Mouse (Mus musculus): ENCODE data around the gene Grb2. TPM values are rescaled to one million over a fixed set of nuclear protein-coding genes. Genes with fewer than 3 reads are reported as not detected.

Gene Grb2
- polyA plus RNA-seq, 1 experiment from 2014 or later: 108 TPM

- WGBS: 90% methylated on average over 5 of the region's 5 CpGs
- Histone ChIP-seq H3K27me3 (no peaks in the 10 kb centered on the region), H3K27ac (no peak overlapping the region), H3K4me2 (no peak overlapping the region), H3K36me3 (peaks cover 49% of the 10 kb centered on the region), H3K9me3 (no peaks in the 10 kb centered on the region), H3K9ac (no peak overlapping the region), H3K4me1 (peaks cover 13% of the 10 kb centered on the region), H3K4me3 (no peak overlapping the region)
- ATAC-seq (ENCODE audit: insufficient number of reproducible peaks, insufficient read depth, low FRiP score, low TSS enrichment, low read depth): no peak
Measured at GRCm38 (mm10) chr11:115683326-115683725, 25.1 kb downstream of the Grb2 start.

GRCm38 (mm10) chr11:115682411-115682810 is 26.0 kb downstream of the Grb2 start:
- Histone ChIP-seq H3K4me3 (no peak overlapping the region), H3K9me3 (no peaks in the 10 kb centered on the region), H3K9ac (no peak overlapping the region), H3K4me2 (no peak overlapping the region), H3K27me3 (no peaks in the 10 kb centered on the region), H3K4me1 (peaks cover 13% of the 10 kb centered on the region), H3K36me3 (peaks cover 42% of the 10 kb centered on the region), H3K27ac (no peak overlapping the region)
- 92% methylated on average over 3 of the region's 3 CpGs for WGBS
- no peak for ATAC-seq (ENCODE audit: insufficient number of reproducible peaks, insufficient read depth, low FRiP score, low TSS enrichment, low read depth)

GRCm38 (mm10) chr11:115679554-115680238 is 28.7 kb downstream of the Grb2 start:
- Histone ChIP-seq H3K27ac (no peak overlapping the region), H3K4me2 (no peak overlapping the region), H3K9me3 (no peaks in the 10 kb centered on the region), H3K4me1 (peaks cover 1% of the 10 kb centered on the region), H3K9ac (no peak overlapping the region), H3K27me3 (no peaks in the 10 kb centered on the region), H3K36me3 (peaks cover 37% of the 10 kb centered on the region), H3K4me3 (no peak overlapping the region)
- no peak for ATAC-seq (ENCODE audit: insufficient number of reproducible peaks, insufficient read depth, low FRiP score, low TSS enrichment, low read depth)
- 93% methylated on average over 9 of the region's 9 CpGs for WGBS

GRCm38 (mm10) chr11:115678861-115679260 is 29.5 kb downstream of the Grb2 start:
- Histone ChIP-seq H3K4me3 (no peak overlapping the region), H3K36me3 (peaks cover 35% of the 10 kb centered on the region), H3K27ac (no peak overlapping the region), H3K4me2 (no peak overlapping the region), H3K9me3 (no peaks in the 10 kb centered on the region), H3K27me3 (no peaks in the 10 kb centered on the region), H3K9ac (no peak overlapping the region), H3K4me1 (no peaks in the 10 kb centered on the region)
- WGBS: 93% methylated on average over 6 of the region's 6 CpGs
- no peak for ATAC-seq (ENCODE audit: insufficient number of reproducible peaks, insufficient read depth, low FRiP score, low TSS enrichment, low read depth)

- ATAC-seq (ENCODE audit: insufficient number of reproducible peaks, insufficient read depth, low FRiP score, low TSS enrichment, low read depth): no peak
- H3K27me3 ChIP-seq: no peaks in the 10 kb centered on the region
Measured at GRCm38 (mm10) chr11:115677511-115677910, 30.9 kb downstream of the Grb2 start.

GRCm38 (mm10) chr11:115676738-115677137 is 31.7 kb downstream of the Grb2 start:
- H3K9ac ChIP-seq: no peak overlapping the region
- no peak overlapping the region for H3K4me2 ChIP-seq
- H3K4me3 ChIP-seq: no peak overlapping the region
- H3K36me3 ChIP-seq: peaks cover 14% of the 10 kb centered on the region
- ATAC-seq (ENCODE audit: insufficient number of reproducible peaks, insufficient read depth, low FRiP score, low TSS enrichment, low read depth): no peak
- no peaks in the 10 kb centered on the region for H3K27me3 ChIP-seq
- WGBS: 92% methylated on average over 8 of the region's 8 CpGs
- no peak overlapping the region for H3K27ac ChIP-seq
- H3K4me1 ChIP-seq: no peaks in the 10 kb centered on the region
- no peaks in the 10 kb centered on the region for H3K9me3 ChIP-seq

More at GRCm38 (mm10) chr11:115677511-115677910, 30.9 kb downstream of the Grb2 start:
- no peak overlapping the region for H3K4me2 ChIP-seq
- WGBS: 93% methylated on average over 3 of the region's 3 CpGs
- no peak overlapping the region for H3K4me3 ChIP-seq
- no peaks in the 10 kb centered on the region for H3K9me3 ChIP-seq
- no peak overlapping the region for H3K9ac ChIP-seq
- H3K4me1 ChIP-seq: no peaks in the 10 kb centered on the region
- peaks cover 22% of the 10 kb centered on the region for H3K36me3 ChIP-seq
- no peak overlapping the region for H3K27ac ChIP-seq

GRCm38 (mm10) chr11:115674235-115674865 is 34.0 kb downstream of the Grb2 start:
- Histone ChIP-seq H3K27ac (no peak overlapping the region), H3K4me2 (no peak overlapping the region), H3K4me1 (peaks cover 6% of the 10 kb centered on the region), H3K36me3 (peaks cover 10% of the 10 kb centered on the region), H3K9me3 (no peaks in the 10 kb centered on the region), H3K4me3 (no peak overlapping the region), H3K9ac (no peak overlapping the region), H3K27me3 (no peaks in the 10 kb centered on the region)
- ATAC-seq (ENCODE audit: insufficient number of reproducible peaks, insufficient read depth, low FRiP score, low TSS enrichment, low read depth): no peak
- WGBS: 77% methylated on average over 9 of the region's 9 CpGs

GRCm38 (mm10) chr11:115673471-115674234 is 34.7 kb downstream of the Grb2 start:
- H3K27ac ChIP-seq: no peak overlapping the region
- 86% methylated on average over 9 of the region's 9 CpGs for WGBS

GRCm38 (mm10) chr11:115672226-115672987 is 36.0 kb downstream of the Grb2 start:
- H3K27ac ChIP-seq: no peak overlapping the region
- no peak overlapping the region for H3K4me2 ChIP-seq
- ATAC-seq (ENCODE audit: insufficient number of reproducible peaks, insufficient read depth, low FRiP score, low TSS enrichment, low read depth): no peak

More at GRCm38 (mm10) chr11:115673471-115674234, 34.7 kb downstream of the Grb2 start:
- no peak for ATAC-seq (ENCODE audit: insufficient number of reproducible peaks, insufficient read depth, low FRiP score, low TSS enrichment, low read depth)
- Histone ChIP-seq H3K4me3 (no peak overlapping the region), H3K36me3 (peaks cover 4% of the 10 kb centered on the region), H3K9ac (no peak overlapping the region), H3K4me2 (no peak overlapping the region), H3K9me3 (no peaks in the 10 kb centered on the region), H3K27me3 (no peaks in the 10 kb centered on the region), H3K4me1 (peaks cover 6% of the 10 kb centered on the region)

GRCm38 (mm10) chr11:115670451-115671050 is 37.8 kb downstream of the Grb2 start:
- ATAC-seq (ENCODE audit: insufficient number of reproducible peaks, insufficient read depth, low FRiP score, low TSS enrichment, low read depth): no peak

More at GRCm38 (mm10) chr11:115672226-115672987, 36.0 kb downstream of the Grb2 start:
- Histone ChIP-seq H3K4me3 (no peak overlapping the region), H3K9me3 (no peaks in the 10 kb centered on the region), H3K9ac (no peak overlapping the region), H3K4me1 (peaks cover 6% of the 10 kb centered on the region), H3K36me3 (no peaks in the 10 kb centered on the region), H3K27me3 (no peaks in the 10 kb centered on the region)
- WGBS: 82% methylated on average over 7 of the region's 7 CpGs

More at GRCm38 (mm10) chr11:115670451-115671050, 37.8 kb downstream of the Grb2 start:
- Histone ChIP-seq H3K9ac (no peak overlapping the region), H3K36me3 (no peaks in the 10 kb centered on the region), H3K9me3 (no peaks in the 10 kb centered on the region), H3K4me2 (no peak overlapping the region), H3K27me3 (no peaks in the 10 kb centered on the region), H3K4me1 (peaks cover 6% of the 10 kb centered on the region), H3K27ac (no peak overlapping the region; the same call in 1 of the 2 replicates), H3K4me3 (no peak overlapping the region)
- 35% methylated on average over 5 of the region's 5 CpGs for WGBS

Data from embryonic facial prominence, embryonic 13.5 days (tissue).